10 mouse cellular contexts compared by ENCODE assay signal in genomic region chr1:92436831-92437321, GRCm38 (mm10). TPM values are rescaled to one million over a fixed set of nuclear protein-coding genes. Genes with fewer than 3 reads are reported as not detected.
DNase-seq lines count a peak whose midpoint lies in the region; ATAC-seq lines count a peak whose summit lies in the region.
"Had no signal": no experiment of that assay in that cellular context is flagged by ENCODE, and none has a peak within 500 bp of the region (broad histone marks: within the 10 kb centered on the region; RNA-seq: fewer than 3 reads in every experiment).

No protein-coding gene starts in this region.

- no peak overlapping the region for H3K4me3 ChIP-seq in heart, embryonic 15.5 days
- H3K4me3 ChIP-seq: stomach, embryonic 15.5 days had no signal

- H3K4me1 ChIP-seq in heart, embryonic 15.5 days (replicated peaks): peaks cover 26% of the 10 kb centered on the region

- no peaks in the 10 kb centered on the region for H3K9me3 ChIP-seq in heart, embryonic 15.5 days (replicated peaks)
- H3K9me3 ChIP-seq: stomach, embryonic 15.5 days had no signal

- 52% methylated on average over 4 of the region's 4 CpGs for WGBS in heart, embryonic 15.5 days

- no peak for ATAC-seq in heart, embryonic 15.5 days (replicated peaks; ENCODE audit: insufficient number of reproducible peaks, insufficient read depth, low FRiP score, low read depth)
- ATAC-seq in CD4-positive, CD25-positive, alpha-beta regulatory T cell, adult 4 months: no peak
- ATAC-seq: inflammation-experienced regulatory T-cells, adult 6 months had no signal

- H3K9ac ChIP-seq in heart, embryonic 15.5 days: no peak overlapping the region
- H3K9ac ChIP-seq: stomach, embryonic 15.5 days had no signal

- DNase-seq in heart, adult 11 months: peak; percentile 93
- no peak for DNase-seq in heart, adult 9 months (ENCODE audit: low spot score in 2 of 2)
- peak; percentile 59 to 61 for DNase-seq in right cerebral cortex, postnatal 10 days (ENCODE audit: low spot score in 2 of 2)
- DNase-seq in right cerebral cortex, postnatal 25 days: no peak
- no peak for DNase-seq in liver
- no peak for DNase-seq in spleen, postnatal 14 days (ENCODE audit: low spot score in 2 of 2)

- H3K27me3 ChIP-seq in heart, embryonic 15.5 days: no peaks in the 10 kb centered on the region
- H3K27me3 ChIP-seq: stomach, embryonic 15.5 days had no signal

- peaks cover 34% of the 10 kb centered on the region; the same call in 1 of the 2 replicates for H3K36me3 ChIP-seq in heart, embryonic 15.5 days

- H3K4me2 ChIP-seq in heart, embryonic 15.5 days: no peak overlapping the region
- H3K4me2 ChIP-seq: stomach, embryonic 15.5 days had no signal

- peak overlapping the region; percentile 80 for H3K27ac ChIP-seq in heart, embryonic 15.5 days
- H3K27ac ChIP-seq: stomach, embryonic 15.5 days had no signal

RNA-seq across cellular contexts. Expression of gene Ndufa10, which starts 36.8 kb away (rescaled TPM):
- 494 and 516 TPM in 2 replicates for polyA plus RNA-seq in heart, embryonic 15.5 days (2015; fragmentation: Nextera tagmentation; extraction: Ambion mirVana)
- 100 to 1,000 TPM; 174 to 195 TPM for polyA plus RNA-seq in CD4-positive, CD25-positive, alpha-beta regulatory T cell, adult 4 months (2017; shearing (Covaris generic))

RNA-seq across cellular contexts. Expression of gene Olfr1416, which starts 48.0 kb away (rescaled TPM):
- polyA plus RNA-seq in heart, embryonic 15.5 days (2015; fragmentation: Nextera tagmentation; extraction: Ambion mirVana): not detected in 2 replicates
- polyA plus RNA-seq in CD4-positive, CD25-positive, alpha-beta regulatory T cell, adult 4 months (2017; shearing (Covaris generic)): not detected
- polyA plus RNA-seq: inflammation-experienced regulatory T-cells, adult 6 months; stomach, embryonic 15.5 days had no signal

RNA-seq across cellular contexts. Expression of gene Olfr1415, which starts 59.0 kb away (rescaled TPM):
- not detected in 2 replicates for polyA plus RNA-seq in heart, embryonic 15.5 days (2015; fragmentation: Nextera tagmentation; extraction: Ambion mirVana)
- polyA plus RNA-seq in CD4-positive, CD25-positive, alpha-beta regulatory T cell, adult 4 months (2017; shearing (Covaris generic)): not detected
- polyA plus RNA-seq: inflammation-experienced regulatory T-cells, adult 6 months; stomach, embryonic 15.5 days had no signal

Comparison
In these comparisons a context has a peak if more than half of its experiments do, and no peak if none do; other contexts are left out.
1. DNase-seq: peak in heart, adult 11 months (single experiment) and right cerebral cortex, postnatal 10 days (2 of 2); none in heart, adult 9 months (0 of 2), right cerebral cortex, postnatal 25 days (single experiment), liver (single experiment) and spleen, postnatal 14 days (0 of 2).